Mouse (Mus musculus) embryonic facial prominence, embryonic 11.5 days (tissue): ENCODE data around the gene Serpina1f. TPM values are rescaled to one million over a fixed set of nuclear protein-coding genes. Genes with fewer than 3 reads are reported as not detected.
"Not testable (repeated sequence)": the region's sequence is repeated elsewhere in the genome, so short reads cannot be mapped to it uniquely, and the experiment has no call there.

Experiments used
- ATAC-seq: fragments of 200-750 bp; cut with Nextera tagmentation; replicated peaks from 2 replicates; pipeline ENCODE4 v1.8.0; 2017; ENCODE audit warnings: low read depth; ENCODE audit not compliant: insufficient number of reproducible peaks, low FRiP score, low TSS enrichment
- DNase-seq: peaks from one replicate; pipeline ENCODE4 v3.0.0-alpha.2; 2015; ENCODE audit warnings: low spot score
- H3K27ac ChIP-seq: fragments of 300-500 bp; sonication (generic); replicated peaks from 2 replicates; pipeline ENCODE4 v1.5.1; 2014; ENCODE audit warnings: mild to moderate bottlenecking, low read depth, low read length, control low read depth
- H3K27me3 ChIP-seq: fragments of 300-500 bp; sonication (generic); 2 replicates; pipeline ENCODE4 v1.6.1; 2014; ENCODE audit warnings: mild to moderate bottlenecking, low read length, moderate library complexity, mixed read lengths; ENCODE audit not compliant: control insufficient read depth, insufficient read depth
- H3K36me3 ChIP-seq: fragments of 300-500 bp; sonication (generic); replicated peaks from 2 replicates; pipeline ENCODE4 v1.6.1; 2014; ENCODE audit warnings: low read depth, mild to moderate bottlenecking, low read length, moderate library complexity, mixed read lengths; ENCODE audit not compliant: control insufficient read depth, insufficient read depth
- H3K4me1 ChIP-seq: fragments of 300-500 bp; sonication (generic); 2 replicates; pipeline ENCODE4 v1.6.1; 2014; ENCODE audit warnings: low read length, mixed read lengths; ENCODE audit not compliant: control insufficient read depth, insufficient read depth
- H3K4me2 ChIP-seq: fragments of 300-500 bp; sonication (generic); 2 replicates; pipeline ENCODE4 v1.6.1; 2014; ENCODE audit warnings: low read depth, mild to moderate bottlenecking, control low read depth, low read length, moderate library complexity
- H3K4me3 ChIP-seq: fragments of 300-500 bp; sonication (generic); 2 replicates; pipeline ENCODE4 v1.5.1; 2014; ENCODE audit warnings: low read depth, low read length, control low read depth
- H3K9ac ChIP-seq: fragments of 300-500 bp; sonication (generic); replicated peaks from 2 replicates; pipeline ENCODE4 v1.6.1; 2014; ENCODE audit warnings: mild to moderate bottlenecking, control low read depth, low read length
- H3K9me3 ChIP-seq: fragments of 300-500 bp; sonication (generic); replicated peaks from 2 replicates; pipeline ENCODE4 v1.6.1; 2016; ENCODE audit warnings: mild to moderate bottlenecking, low read length, inconsistent platforms, mixed read lengths; ENCODE audit not compliant: control insufficient read depth
- WGBS: fragments of 180-500 bp; shearing (Covaris S2); extraction: QIAGEN DNeasy Blood & Tissue Kit; methylation state at CpG from one replicate; pipeline ENCODE4 v1.1.7; 2014; 5-methylcytosine and 5-hydroxymethylcytosine counted together
- polyA plus RNA-seq: library from polyadenylated mRNA; unstranded; fragments of >200 nt; fragmentation: Nextera tagmentation; extraction: Ambion mirVana; gene quantifications from 2 replicates; pipeline ENCODE4 v1.2.1, GENCODE M21; 2014

Serpina1f gene
- not detected in 2 replicates for polyA plus RNA-seq

GRCm38 (mm10) chr12:103695429-103695828 lies at the start of gene Serpina1f:
Gene Serpina1f (minus strand): TSS chr12:103695529.
- 86% methylated on average over 8 of the region's 8 CpGs for WGBS
- Histone ChIP-seq H3K27ac (no peak within 1 kb of the TSS), H3K27me3 (no peaks in the 10 kb centered on the region), H3K4me3 (no peak within 1 kb of the TSS), H3K4me2 (no peak within 1 kb of the TSS), H3K9ac (no peak within 1 kb of the TSS), H3K4me1 (no peaks in the 10 kb centered on the region), H3K9me3 (no peaks in the 10 kb centered on the region), H3K36me3 (no peaks in the 10 kb centered on the region)
- DNase-seq (no peak), ATAC-seq (no peak)

GRCm38 (mm10) chr12:103737791-103738580 lies 42.7 kb upstream of the Serpina1f start:
- H3K27ac ChIP-seq, H3K4me2 ChIP-seq, ATAC-seq, H3K4me1 ChIP-seq, H3K36me3 ChIP-seq, H3K4me3 ChIP-seq, H3K9me3 ChIP-seq, H3K27me3 ChIP-seq, DNase-seq, H3K9ac ChIP-seq: not testable (repeated sequence)
- WGBS, result 81% methylated on average over 5 of the region's 6 CpGs

DNA sequence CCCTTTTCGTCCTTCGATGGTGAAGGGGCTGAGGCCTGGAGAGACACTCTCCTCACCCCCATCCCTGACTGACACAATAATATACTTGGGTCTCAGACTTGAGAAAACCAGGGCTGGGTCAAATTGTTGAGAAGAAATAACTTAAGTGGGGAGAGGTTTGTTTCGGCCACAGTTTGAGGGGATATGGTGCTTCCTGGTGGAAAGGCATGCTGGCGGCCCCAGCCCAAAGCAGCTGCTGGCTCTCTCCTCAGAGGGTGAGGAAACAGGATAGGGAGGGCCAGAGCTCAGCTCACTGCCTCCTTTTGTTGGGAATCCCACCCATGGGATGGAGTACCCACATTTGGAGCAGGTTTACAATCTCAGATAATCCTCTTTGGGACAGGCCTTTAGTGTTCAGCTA lies 40.2 kb upstream of the Serpina1f start:
- not testable (repeated sequence) for H3K4me2 ChIP-seq, H3K36me3 ChIP-seq, H3K4me3 ChIP-seq, H3K27me3 ChIP-seq, ATAC-seq, H3K9me3 ChIP-seq, H3K4me1 ChIP-seq, H3K9ac ChIP-seq, DNase-seq, H3K27ac ChIP-seq
- WGBS, result 84% methylated on average over 4 of the region's 4 CpGs

GRCm38 (mm10) chr12:103735101-103735500 lies 39.8 kb upstream of the Serpina1f start:
- not testable (repeated sequence) for DNase-seq, H3K27me3 ChIP-seq, H3K36me3 ChIP-seq, H3K27ac ChIP-seq, H3K4me3 ChIP-seq, H3K4me1 ChIP-seq, H3K9ac ChIP-seq, H3K4me2 ChIP-seq, ATAC-seq, H3K9me3 ChIP-seq
- WGBS, result 80% methylated on average over 4 of the region's 4 CpGs

- ATAC-seq (no peak), DNase-seq (no peak)
- Histone ChIP-seq H3K4me3 (no peak overlapping the region), H3K9ac (no peak overlapping the region), H3K36me3 (no peaks in the 10 kb centered on the region), H3K9me3 (no peaks in the 10 kb centered on the region), H3K27ac (no peak overlapping the region), H3K27me3 (no peaks in the 10 kb centered on the region), H3K4me2 (no peak overlapping the region), H3K4me1 (no peaks in the 10 kb centered on the region)
- 78% methylated on average over 3 of the region's 3 CpGs for WGBS
Observed at GRCm38 (mm10) chr12:103711537-103711936, 16.2 kb upstream of the Serpina1f start.

DNA sequence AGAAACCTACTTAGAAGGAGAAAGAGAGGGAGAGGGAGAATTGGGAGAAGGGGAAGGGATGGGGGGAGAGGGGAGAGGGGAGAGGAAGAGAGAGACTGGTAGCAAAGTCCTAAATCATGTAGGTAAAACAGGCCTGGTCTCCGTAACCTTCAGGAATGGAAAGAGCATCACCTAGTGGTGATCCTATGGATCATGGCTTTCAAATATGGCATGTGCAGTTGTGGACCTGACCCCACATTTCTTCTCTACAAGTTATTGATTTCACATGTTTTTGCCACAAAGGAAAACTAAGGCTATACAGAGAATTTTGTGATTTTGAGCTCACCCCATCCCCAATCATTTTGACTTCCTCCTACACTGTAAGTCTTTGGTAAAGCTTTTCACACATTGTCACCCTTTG lies 15.1 kb upstream of the Serpina1f start:
- H3K4me1 ChIP-seq, result no peaks in the 10 kb centered on the region
- H3K4me2 ChIP-seq, result no peak overlapping the region
- DNase-seq, result no peak
- H3K36me3 ChIP-seq, result no peaks in the 10 kb centered on the region
- H3K9me3 ChIP-seq, result no peaks in the 10 kb centered on the region
- no peaks in the 10 kb centered on the region for H3K27me3 ChIP-seq
- H3K4me3 ChIP-seq, result no peak overlapping the region
- 70% methylated on average over 1 of the region's 1 CpGs for WGBS
- no peak for ATAC-seq
- H3K9ac ChIP-seq, result no peak overlapping the region
- no peak overlapping the region for H3K27ac ChIP-seq

DNA sequence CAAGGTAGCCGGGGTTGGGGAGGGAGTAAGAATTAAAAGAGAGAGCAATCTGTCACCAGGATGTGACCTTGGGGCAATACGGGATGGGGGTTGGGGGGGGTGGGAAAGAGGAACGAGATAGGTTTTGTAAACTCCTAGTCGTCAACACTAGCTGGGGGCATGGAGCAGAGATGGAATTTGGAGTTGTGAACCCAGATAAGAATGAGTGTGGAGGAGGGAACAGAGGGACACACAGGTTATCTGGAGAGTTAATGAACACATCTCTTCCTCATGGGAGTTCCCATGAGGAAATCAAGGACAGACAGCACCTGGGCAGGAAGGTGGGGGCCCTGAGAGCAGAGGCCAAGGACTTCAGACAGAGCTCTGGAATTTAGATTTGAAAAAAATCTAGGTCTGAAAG lies 10.8 kb upstream of the Serpina1f start:
- H3K9me3 ChIP-seq, result no peaks in the 10 kb centered on the region
- no peaks in the 10 kb centered on the region for H3K36me3 ChIP-seq
- H3K9ac ChIP-seq, result no peak overlapping the region
- 73% methylated on average over 4 of the region's 4 CpGs for WGBS
- no peak overlapping the region for H3K4me2 ChIP-seq
- DNase-seq, result no peak
- H3K4me1 ChIP-seq, result no peaks in the 10 kb centered on the region
- no peak overlapping the region for H3K4me3 ChIP-seq
- no peak for ATAC-seq
- H3K27ac ChIP-seq, result no peak overlapping the region
- no peaks in the 10 kb centered on the region for H3K27me3 ChIP-seq

DNA sequence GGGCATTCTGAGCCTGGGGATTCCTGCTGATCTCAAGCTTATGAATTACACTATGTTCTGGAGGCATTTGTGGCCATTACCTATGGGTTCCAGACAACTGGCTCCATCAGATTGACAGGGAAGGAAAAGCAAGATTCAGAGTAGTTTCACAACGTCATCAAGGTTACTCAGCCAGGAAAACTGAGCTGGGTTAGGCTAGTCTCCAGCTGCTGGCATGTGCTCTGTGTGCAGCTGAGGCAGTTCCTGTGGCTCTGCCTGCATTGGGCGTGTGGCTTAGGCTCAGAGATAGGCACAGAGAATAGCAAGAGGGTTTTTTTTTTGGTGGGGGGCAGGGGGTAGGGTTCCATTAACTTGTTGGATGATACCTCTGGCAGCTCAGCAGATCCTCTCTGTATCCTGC lies 10.2 kb upstream of the Serpina1f start:
- Histone ChIP-seq H3K27me3 (no peaks in the 10 kb centered on the region), H3K4me3 (no peak overlapping the region), H3K9ac (no peak overlapping the region), H3K36me3 (no peaks in the 10 kb centered on the region), H3K27ac (no peak overlapping the region), H3K4me1 (no peaks in the 10 kb centered on the region), H3K4me2 (no peak overlapping the region), H3K9me3 (no peaks in the 10 kb centered on the region)
- 66% methylated on average over 2 of the region's 2 CpGs for WGBS
- DNase-seq, result no peak
- no peak for ATAC-seq
